Mouse (Mus musculus): ENCODE data around the gene Cstf1. TPM values are rescaled to one million over a fixed set of nuclear protein-coding genes. Genes with fewer than 3 reads are reported as not detected.

The Cstf1 gene
- 24.5 and 28.6 TPM in 2 replicates for polyA plus RNA-seq (2014; fragmentation: Nextera tagmentation; extraction: Ambion mirVana)

- Histone ChIP-seq H3K27ac (ENCODE audit: low read depth, low read length) (peak within 1 kb of the TSS; percentile 82), H3K4me3 (ENCODE audit: low read depth, low read length) (peak within 1 kb of the TSS; percentile 91), H3K4me2 (ENCODE audit: low read depth, low read length) (peak within 1 kb of the TSS; percentile 77), H3K27me3 (ENCODE audit: control insufficient read depth, insufficient read depth, low read length) (no peaks in the 10 kb centered on the region), H3K36me3 (ENCODE audit: control insufficient read depth, insufficient read depth, low read length) (peaks cover 18% of the 10 kb centered on the region), H3K4me1 (ENCODE audit: control insufficient read depth, insufficient read depth, low read length) (0 out of 2 replicates have a peak, but pooled peaks cover 7% of the 10 kb centered on the region), H3K9me3 (ENCODE audit: control insufficient read depth, low read length) (no peaks in the 10 kb centered on the region), H3K9ac (replicated peaks; ENCODE audit: low read depth, low read length) (peak within 1 kb of the TSS; percentile 88)
- WGBS: under 1% methylated on average over 66 of the region's 66 CpGs
- peak; percentile 99 for ATAC-seq (ENCODE audit: low read depth)
Measured at GRCm38 (mm10) chr2:172370411-172371223, at the start of gene Cstf1, which contains the start of gene Aurka. Gene Cstf1, plus strand, starts transcription at chr2:172370681. Gene Aurka, minus strand, starts transcription at chr2:172370535.

DNA sequence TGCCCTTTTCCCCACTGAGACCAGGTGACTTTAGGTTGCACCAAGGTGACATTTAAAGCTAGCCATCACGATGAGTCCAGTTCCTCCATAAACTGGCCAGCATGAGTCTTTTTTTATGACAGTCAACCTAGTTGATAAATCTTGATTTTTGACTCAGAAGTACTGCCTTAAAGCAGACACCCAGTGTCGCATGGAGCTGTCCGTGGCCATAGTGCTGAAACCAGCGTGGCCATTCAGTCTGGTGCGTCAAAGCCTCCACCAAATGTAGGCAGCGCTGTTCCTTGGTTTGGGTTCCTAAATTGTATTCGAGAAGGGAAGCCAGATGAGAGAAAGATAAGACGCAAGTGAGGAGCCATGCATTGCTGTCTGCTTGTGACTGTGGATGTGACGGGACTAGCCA, 49.6 kb upstream of the Cstf1 start:
- Histone ChIP-seq H3K27me3 (ENCODE audit: control insufficient read depth, insufficient read depth, low read length) (no peaks in the 10 kb centered on the region), H3K4me1 (ENCODE audit: control insufficient read depth, insufficient read depth, low read length) (no peaks in the 10 kb centered on the region), H3K27ac (ENCODE audit: low read depth, low read length) (no peak overlapping the region), H3K9me3 (ENCODE audit: control insufficient read depth, low read length) (no peaks in the 10 kb centered on the region), H3K36me3 (ENCODE audit: control insufficient read depth, insufficient read depth, low read length) (no peaks in the 10 kb centered on the region), H3K4me3 (ENCODE audit: low read depth, low read length) (no peak overlapping the region), H3K4me2 (ENCODE audit: low read depth, low read length) (no peak overlapping the region), H3K9ac (replicated peaks; ENCODE audit: low read depth, low read length) (no peak overlapping the region)
- no peak for ATAC-seq (ENCODE audit: low read depth)
- WGBS: 26% methylated on average over 9 of the region's 9 CpGs

DNA sequence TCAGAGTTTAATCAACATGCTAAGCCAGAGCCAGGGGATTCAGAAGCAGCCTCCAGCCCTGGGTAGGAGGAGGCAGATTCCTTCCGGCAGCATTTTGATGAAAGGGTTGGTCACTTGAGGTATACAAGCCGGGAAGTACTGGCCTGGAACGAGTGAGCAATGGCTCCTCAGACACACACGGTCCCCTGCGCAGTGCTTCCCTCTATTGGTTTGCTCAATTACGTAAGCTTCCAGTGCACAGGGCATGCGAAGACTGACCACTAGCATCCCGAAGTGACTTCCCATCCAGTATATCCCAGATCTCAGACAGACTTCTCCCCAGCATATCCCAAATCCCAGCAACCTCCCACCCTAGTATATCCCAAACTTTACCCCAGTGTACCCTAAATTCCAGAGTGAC, 42.2 kb upstream of the Cstf1 start:
- H3K36me3 ChIP-seq (ENCODE audit: control insufficient read depth, insufficient read depth, low read length): no peaks in the 10 kb centered on the region
- H3K4me1 ChIP-seq (ENCODE audit: control insufficient read depth, insufficient read depth, low read length): no peaks in the 10 kb centered on the region
- H3K4me3 ChIP-seq (ENCODE audit: low read depth, low read length): no peak overlapping the region
- no peak for ATAC-seq (ENCODE audit: low read depth)
- no peak overlapping the region for H3K27ac ChIP-seq (ENCODE audit: low read depth, low read length)
- no peak overlapping the region for H3K4me2 ChIP-seq (ENCODE audit: low read depth, low read length)
- no peak overlapping the region for H3K9ac ChIP-seq (replicated peaks; ENCODE audit: low read depth, low read length)
- no peaks in the 10 kb centered on the region; the same call in 1 of the 2 replicates for H3K27me3 ChIP-seq (ENCODE audit: control insufficient read depth, insufficient read depth, low read length)
- H3K9me3 ChIP-seq (ENCODE audit: control insufficient read depth, low read length): no peaks in the 10 kb centered on the region
- 71% methylated on average over 8 of the region's 8 CpGs for WGBS

- no peaks in the 10 kb centered on the region; the same call in 1 of the 2 replicates for H3K27me3 ChIP-seq (ENCODE audit: control insufficient read depth, insufficient read depth, low read length)
- H3K36me3 ChIP-seq (ENCODE audit: control insufficient read depth, insufficient read depth, low read length): no peaks in the 10 kb centered on the region
- no peak overlapping the region for H3K9ac ChIP-seq (replicated peaks; ENCODE audit: low read depth, low read length)
- H3K4me1 ChIP-seq (ENCODE audit: control insufficient read depth, insufficient read depth, low read length): no peaks in the 10 kb centered on the region
- WGBS: 3% methylated on average over 13 of the region's 13 CpGs
- H3K4me3 ChIP-seq (ENCODE audit: low read depth, low read length): no peak overlapping the region
- H3K27ac ChIP-seq (ENCODE audit: low read depth, low read length): no peak overlapping the region
- H3K9me3 ChIP-seq (ENCODE audit: control insufficient read depth, low read length): no peaks in the 10 kb centered on the region
- H3K4me2 ChIP-seq (ENCODE audit: low read depth, low read length): peak overlapping the region; percentile 37
- ATAC-seq (ENCODE audit: low read depth): peak; percentile 91
Measured at GRCm38 (mm10) chr2:172329179-172329578, 41.3 kb upstream of the Cstf1 start.

- WGBS: 73% methylated on average over 19 of the region's 19 CpGs
- no peaks in the 10 kb centered on the region for H3K4me1 ChIP-seq (ENCODE audit: control insufficient read depth, insufficient read depth, low read length)
- H3K4me2 ChIP-seq (ENCODE audit: low read depth, low read length): no peak overlapping the region
- H3K27me3 ChIP-seq (ENCODE audit: control insufficient read depth, insufficient read depth, low read length): no peaks in the 10 kb centered on the region
- no peak overlapping the region for H3K9ac ChIP-seq (replicated peaks; ENCODE audit: low read depth, low read length)
- no peak overlapping the region for H3K4me3 ChIP-seq (ENCODE audit: low read depth, low read length)
- no peaks in the 10 kb centered on the region for H3K36me3 ChIP-seq (ENCODE audit: control insufficient read depth, insufficient read depth, low read length)
- ATAC-seq (ENCODE audit: low read depth): no peak
- H3K27ac ChIP-seq (ENCODE audit: low read depth, low read length): no peak overlapping the region; the same call in 1 of the 2 replicates
- no peaks in the 10 kb centered on the region for H3K9me3 ChIP-seq (ENCODE audit: control insufficient read depth, low read length)
Measured at GRCm38 (mm10) chr2:172338206-172338942, 32.1 kb upstream of the Cstf1 start.

DNA sequence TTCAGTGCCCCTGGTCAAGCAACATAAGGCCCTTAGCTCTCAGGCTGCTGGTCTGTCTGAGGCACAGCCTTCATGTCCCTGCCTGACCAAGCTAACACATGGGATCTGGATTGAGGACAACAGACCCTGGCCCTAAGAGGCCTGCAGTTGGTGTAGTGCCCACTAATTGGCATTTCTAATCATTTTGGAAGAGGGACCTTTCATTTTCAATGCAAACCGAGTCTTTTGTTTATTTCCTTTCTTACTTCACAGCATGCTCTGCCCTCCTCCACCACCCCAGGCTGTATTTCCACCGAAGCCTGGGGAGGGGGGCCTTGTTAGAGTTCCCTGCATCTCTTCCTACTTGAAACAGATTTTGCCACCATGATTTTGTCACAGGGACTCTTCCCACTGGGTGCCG, 29.5 kb upstream of the Cstf1 start:
- 34% methylated on average over 3 of the region's 3 CpGs for WGBS
- Histone ChIP-seq H3K4me1 (ENCODE audit: control insufficient read depth, insufficient read depth, low read length) (no peaks in the 10 kb centered on the region), H3K36me3 (ENCODE audit: control insufficient read depth, insufficient read depth, low read length) (no peaks in the 10 kb centered on the region), H3K4me3 (ENCODE audit: low read depth, low read length) (no peak overlapping the region), H3K9ac (replicated peaks; ENCODE audit: low read depth, low read length) (no peak overlapping the region), H3K9me3 (ENCODE audit: control insufficient read depth, low read length) (no peaks in the 10 kb centered on the region), H3K27ac (ENCODE audit: low read depth, low read length) (no peak overlapping the region), H3K4me2 (ENCODE audit: low read depth, low read length) (no peak overlapping the region), H3K27me3 (ENCODE audit: control insufficient read depth, insufficient read depth, low read length) (no peaks in the 10 kb centered on the region)
- no peak for ATAC-seq (ENCODE audit: low read depth)

DNA sequence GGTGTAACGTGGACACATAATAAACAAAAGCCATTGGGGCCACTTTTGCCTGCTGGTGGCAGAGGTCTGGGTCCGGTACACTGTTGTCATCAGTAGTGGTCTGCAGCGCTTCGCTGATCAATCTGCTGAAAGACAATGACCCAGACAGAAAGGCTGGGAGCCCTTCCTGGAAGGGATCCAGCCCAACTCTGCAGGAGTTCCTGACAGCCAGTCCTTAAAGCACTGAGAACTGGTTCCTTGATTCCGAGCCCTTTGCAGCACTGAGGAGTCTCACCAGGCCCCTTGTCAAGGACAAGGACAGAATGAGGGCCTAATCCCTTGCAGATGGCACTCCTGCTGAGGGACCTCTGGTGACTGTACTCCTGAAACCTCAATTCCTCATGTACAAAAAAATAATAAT, 28.9 kb upstream of the Cstf1 start:
- Histone ChIP-seq H3K27ac (ENCODE audit: low read depth, low read length) (no peak overlapping the region), H3K4me3 (ENCODE audit: low read depth, low read length) (no peak overlapping the region), H3K4me1 (ENCODE audit: control insufficient read depth, insufficient read depth, low read length) (peaks cover 6% of the 10 kb centered on the region; the same call in 1 of the 2 replicates), H3K36me3 (ENCODE audit: control insufficient read depth, insufficient read depth, low read length) (no peaks in the 10 kb centered on the region), H3K4me2 (ENCODE audit: low read depth, low read length) (no peak overlapping the region), H3K9me3 (ENCODE audit: control insufficient read depth, low read length) (no peaks in the 10 kb centered on the region), H3K27me3 (ENCODE audit: control insufficient read depth, insufficient read depth, low read length) (no peaks in the 10 kb centered on the region), H3K9ac (replicated peaks; ENCODE audit: low read depth, low read length) (no peak overlapping the region)
- ATAC-seq (ENCODE audit: low read depth): no peak
- WGBS: 38% methylated on average over 5 of the region's 5 CpGs

DNA sequence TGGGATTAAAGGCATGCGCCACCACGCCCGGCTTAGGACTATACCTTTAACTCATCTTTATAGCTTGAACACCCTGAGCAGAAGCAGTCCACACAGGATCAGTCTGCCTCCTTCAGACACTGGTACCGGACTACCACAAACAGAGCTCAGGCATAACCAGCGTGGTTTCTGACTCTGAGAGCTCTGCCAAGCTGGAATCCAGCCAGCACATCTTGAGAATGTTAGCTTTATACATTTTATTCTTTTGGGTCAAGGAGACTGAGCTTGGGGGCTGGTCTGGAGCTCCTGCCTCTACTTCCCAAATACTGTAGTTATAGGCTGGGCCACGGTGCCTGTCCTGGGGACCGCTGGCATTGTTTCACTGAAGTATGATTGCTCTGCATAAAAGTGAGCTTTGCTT, 26.7 kb upstream of the Cstf1 start:
- Histone ChIP-seq H3K36me3 (ENCODE audit: control insufficient read depth, insufficient read depth, low read length) (no peaks in the 10 kb centered on the region), H3K9ac (replicated peaks; ENCODE audit: low read depth, low read length) (no peak overlapping the region), H3K4me1 (ENCODE audit: control insufficient read depth, insufficient read depth, low read length) (peaks cover 6% of the 10 kb centered on the region; the same call in 1 of the 2 replicates), H3K4me2 (ENCODE audit: low read depth, low read length) (no peak overlapping the region), H3K27me3 (ENCODE audit: control insufficient read depth, insufficient read depth, low read length) (no peaks in the 10 kb centered on the region), H3K9me3 (ENCODE audit: control insufficient read depth, low read length) (no peaks in the 10 kb centered on the region), H3K4me3 (ENCODE audit: low read depth, low read length) (no peak overlapping the region), H3K27ac (ENCODE audit: low read depth, low read length) (no peak overlapping the region)
- 91% methylated on average over 7 of the region's 7 CpGs for WGBS
- ATAC-seq (ENCODE audit: low read depth): no peak

DNA sequence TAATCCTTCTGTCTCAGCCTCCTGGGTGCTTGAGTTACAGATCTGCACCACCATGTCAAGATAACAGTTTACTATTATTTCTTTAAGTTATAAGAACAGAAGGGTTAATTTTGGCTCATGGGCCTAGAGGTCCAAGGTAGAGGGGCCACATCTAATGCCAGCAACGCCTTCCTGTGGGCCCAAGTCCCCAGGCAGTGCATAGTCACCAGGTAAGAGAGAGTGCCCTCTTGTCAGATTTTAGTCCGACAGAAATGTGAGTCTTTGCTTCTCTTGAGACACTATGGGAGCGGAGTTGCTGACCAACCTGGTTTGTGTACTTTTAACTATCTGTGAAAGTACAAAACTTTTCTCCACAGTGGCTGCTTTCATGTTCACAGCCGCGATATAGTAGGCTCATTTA, 25.8 kb upstream of the Cstf1 start:
- Histone ChIP-seq H3K36me3 (ENCODE audit: control insufficient read depth, insufficient read depth, low read length) (no peaks in the 10 kb centered on the region), H3K27me3 (ENCODE audit: control insufficient read depth, insufficient read depth, low read length) (no peaks in the 10 kb centered on the region), H3K27ac (ENCODE audit: low read depth, low read length) (no peak overlapping the region), H3K4me2 (ENCODE audit: low read depth, low read length) (peak overlapping the region; percentile 98), H3K4me3 (ENCODE audit: low read depth, low read length) (no peak overlapping the region), H3K4me1 (ENCODE audit: control insufficient read depth, insufficient read depth, low read length) (peaks cover 6% of the 10 kb centered on the region), H3K9ac (replicated peaks; ENCODE audit: low read depth, low read length) (no peak overlapping the region), H3K9me3 (ENCODE audit: control insufficient read depth, low read length) (no peaks in the 10 kb centered on the region)
- no peak for ATAC-seq (ENCODE audit: low read depth)
- WGBS: 43% methylated on average over 5 of the region's 5 CpGs
